Mouse (Mus musculus) natural killer cell, adult 2 months (primary cell): ENCODE measurements around the gene Wnk2.

Experiments used
- DNase-seq, 2 experiments: peaks; one replicate each; pipeline ENCODE4 v3.0.0; 2022; ENCODE audit warnings: low spot score in 2 of 2

The Wnk2 gene

GRCm38 (mm10) chr13:49178839-49179585, 31.2 kb upstream of the Wnk2 start:
- no peak for DNase-seq

GRCm38 (mm10) chr13:49175509-49175908, 27.7 kb upstream of the Wnk2 start:
- DNase-seq = no peak

- DNase-seq = peak; percentile 66 to 76
These were observed 25.3 kb upstream of the Wnk2 start for GRCm38 (mm10) chr13:49172971-49173596.

- DNase-seq = no peak
These were observed 24.5 kb upstream of the Wnk2 start for GRCm38 (mm10) chr13:49172335-49172734.

- DNase-seq = no peak
These were observed 23.9 kb upstream of the Wnk2 start for GRCm38 (mm10) chr13:49171729-49172128.

GRCm38 (mm10) chr13:49170623-49171022, 22.8 kb upstream of the Wnk2 start:
- no peak for DNase-seq

GRCm38 (mm10) chr13:49169448-49170207, 21.8 kb upstream of the Wnk2 start:
- DNase-seq = peak; percentile 63 to 67

GRCm38 (mm10) chr13:49167081-49167480, 19.3 kb upstream of the Wnk2 start:
- DNase-seq = no peak

- DNase-seq = no peak
These were observed 15.8 kb upstream of the Wnk2 start for GRCm38 (mm10) chr13:49163645-49164044.

- DNase-seq = no peak
These were observed 14.9 kb upstream of the Wnk2 start for GRCm38 (mm10) chr13:49162722-49163121.

- DNase-seq = no peak
These were observed 13.4 kb upstream of the Wnk2 start for GRCm38 (mm10) chr13:49161236-49161635.

- no peak for DNase-seq
These were observed 10.4 kb upstream of the Wnk2 start for GRCm38 (mm10) chr13:49158040-49158713.

- no peak for DNase-seq
These were observed 8.8 kb upstream of the Wnk2 start for GRCm38 (mm10) chr13:49156645-49157044.

GRCm38 (mm10) chr13:49154621-49155020, 6.8 kb upstream of the Wnk2 start:
- no peak for DNase-seq

- no peak for DNase-seq
These were observed 6.2 kb upstream of the Wnk2 start for GRCm38 (mm10) chr13:49154028-49154427.

- no peak for DNase-seq
These were observed 873 bp upstream of the Wnk2 start for GRCm38 (mm10) chr13:49148687-49149086.

GRCm38 (mm10) chr13:49147007-49147857, 582 bp downstream of the Wnk2 start:
- no peak for DNase-seq

- DNase-seq = no peak
These were observed 1.2 kb downstream of the Wnk2 start for GRCm38 (mm10) chr13:49146698-49147006.

GRCm38 (mm10) chr13:49146040-49146697, 1.6 kb downstream of the Wnk2 start:
- DNase-seq = no peak

- DNase-seq = no peak
These were observed 2.4 kb downstream of the Wnk2 start for GRCm38 (mm10) chr13:49145396-49145795.

- DNase-seq = no peak
These were observed 3.4 kb downstream of the Wnk2 start for GRCm38 (mm10) chr13:49144451-49144850.
